Mouse (Mus musculus): ENCODE results near the gene Stat2.
"Not testable (repeated sequence)": the region's sequence is repeated elsewhere in the genome, so short reads cannot be mapped to it uniquely, and the experiment has no call there.

Stat2 gene

GRCm38 (mm10) chr10:128258953-128259352 is 11.4 kb upstream of the Stat2 start:
- DNase-seq (ENCODE audit: low spot score in 2 of 2), result no peak

- no peak for DNase-seq (ENCODE audit: low spot score in 2 of 2)
Observed at GRCm38 (mm10) chr10:128259946-128260345, 10.4 kb upstream of the Stat2 start.

DNA sequence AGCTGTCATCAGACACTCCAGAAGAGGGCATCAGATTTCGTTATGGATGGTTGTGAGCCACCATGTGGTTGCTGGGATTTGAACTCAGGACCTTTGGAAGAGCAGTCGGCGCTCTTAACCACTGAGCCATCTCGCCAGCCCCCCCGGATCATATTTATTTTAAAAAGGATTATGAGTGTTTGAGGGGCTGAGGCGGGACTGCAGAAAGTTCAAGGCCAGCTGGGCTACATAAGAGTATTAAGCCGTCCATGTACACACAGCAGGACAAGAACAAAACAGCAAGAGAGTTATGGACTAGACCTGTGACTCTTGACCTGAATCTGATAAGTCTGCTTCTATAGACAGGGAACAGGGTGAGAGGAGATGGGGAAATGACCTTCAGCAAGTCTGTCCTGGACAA is 10.0 kb upstream of the Stat2 start:
- DNase-seq (ENCODE audit: low spot score in 2 of 2), result not testable (repeated sequence)

DNA sequence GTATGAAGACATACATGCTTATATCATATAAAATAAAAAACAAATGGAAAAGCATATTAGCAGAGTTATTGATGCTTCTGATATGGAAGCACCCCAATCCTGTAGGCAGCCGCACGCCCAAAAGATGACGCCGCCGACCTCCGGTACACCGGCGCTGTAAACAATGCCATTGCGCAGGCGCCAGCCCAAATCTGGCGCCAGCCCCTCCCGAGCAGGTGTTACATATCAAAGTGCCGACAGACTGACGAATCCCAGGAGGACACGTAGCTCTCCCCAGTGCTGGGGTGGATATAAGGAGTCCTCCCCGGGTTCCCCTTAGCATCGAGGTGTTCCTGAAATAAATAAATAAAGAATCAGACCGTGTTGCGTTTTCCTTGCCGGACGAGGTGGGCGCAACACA is 8.1 kb upstream of the Stat2 start:
- no peak for DNase-seq (ENCODE audit: low spot score in 2 of 2)

- peak in 1 of 2 experiments; percentile 19 for DNase-seq (ENCODE audit: low spot score in 2 of 2)
Observed at GRCm38 (mm10) chr10:128263393-128264310, 6.7 kb upstream of the Stat2 start.

DNA sequence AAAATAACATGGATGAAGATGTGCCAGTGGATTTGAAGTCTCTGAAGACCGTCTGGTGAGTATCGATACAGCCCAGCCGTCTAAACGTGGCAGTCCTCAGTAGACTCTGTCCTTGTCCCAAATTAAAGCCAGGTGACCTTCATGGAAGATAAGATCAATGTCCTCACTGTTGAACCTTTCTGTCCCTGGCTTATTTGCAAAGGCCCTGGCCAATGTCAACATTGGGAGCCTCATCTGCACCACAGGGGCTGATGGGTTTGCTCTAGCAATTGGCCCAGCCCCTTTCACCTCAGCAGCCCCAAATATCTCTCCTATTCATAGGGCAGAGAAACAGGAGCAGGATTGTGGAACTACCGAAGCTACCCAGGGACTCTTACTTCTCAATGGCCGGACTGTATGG is 2.0 kb upstream of the Stat2 start, which contains the start of gene Apof:
Gene Apof (plus strand): TSS at position 301 of the 400 bp plus-strand sequence.
- no peak for DNase-seq (ENCODE audit: low spot score in 2 of 2)

- DNase-seq (ENCODE audit: low spot score in 2 of 2), result no peak
Observed at GRCm38 (mm10) chr10:128269206-128269910, 1.0 kb upstream of the Stat2 start.

DNA sequence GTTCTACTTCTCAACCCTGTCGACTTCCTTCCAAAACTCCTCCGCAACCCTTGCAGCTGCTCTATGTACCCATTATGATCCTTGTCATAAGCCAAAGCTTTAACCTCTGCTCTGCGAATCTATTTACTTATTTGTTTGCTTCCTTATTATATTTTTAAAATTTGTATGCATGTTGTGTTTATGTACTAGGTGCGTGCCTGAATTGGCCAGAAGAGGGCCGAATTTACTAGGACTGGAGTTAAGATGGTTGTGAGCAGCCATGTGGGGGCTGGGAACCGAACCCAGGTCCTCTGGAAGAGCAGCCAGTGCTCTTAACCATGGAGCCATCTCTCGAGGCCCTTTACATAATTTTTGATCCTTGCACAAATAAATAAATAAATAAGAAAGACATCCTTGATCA is 507 bp downstream of the Stat2 start:
- no peak for DNase-seq (ENCODE audit: low spot score in 2 of 2)

DNA sequence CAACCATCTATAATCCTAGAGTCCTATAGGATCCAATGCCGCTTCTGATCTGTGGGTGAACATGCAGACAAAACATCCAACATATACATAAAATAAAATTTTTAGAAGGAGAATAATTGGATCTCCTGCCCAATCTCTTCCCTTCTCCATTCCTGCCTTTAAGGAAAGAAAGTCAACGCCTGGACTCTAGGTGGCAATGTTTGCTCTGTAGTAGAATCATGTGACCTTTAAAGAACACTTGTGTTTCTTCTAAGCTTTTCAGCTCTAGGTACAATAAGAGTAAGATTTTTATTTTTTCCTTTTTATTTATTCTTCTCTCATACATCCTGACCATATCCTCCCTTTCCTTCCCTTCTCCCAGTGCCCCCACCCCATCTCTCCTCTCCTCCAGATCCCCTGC is 1.5 kb downstream of the Stat2 start:
- DNase-seq (ENCODE audit: low spot score in 2 of 2), result no peak

- DNase-seq (ENCODE audit: low spot score in 2 of 2), result not testable (repeated sequence)
Observed at GRCm38 (mm10) chr10:128272819-128273439, 2.6 kb downstream of the Stat2 start.

DNA sequence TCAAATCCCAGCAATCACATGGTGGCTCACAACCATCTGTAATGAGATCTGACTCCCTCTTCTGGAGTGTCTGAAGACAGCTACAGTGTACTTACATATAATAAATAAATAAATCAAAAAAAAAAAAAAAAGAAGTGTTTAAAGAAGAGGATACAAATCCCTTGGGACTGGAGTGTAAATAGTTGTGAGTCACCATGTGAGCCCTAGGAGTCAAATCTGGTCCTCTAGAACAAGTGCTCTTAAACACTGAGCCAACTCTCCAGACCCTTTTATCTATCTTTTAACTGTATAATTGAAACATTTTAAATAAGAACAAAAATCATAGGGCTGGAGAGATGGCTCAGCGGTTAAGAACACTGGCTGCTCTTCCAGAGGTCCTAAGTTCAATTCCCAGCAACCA is 5.0 kb downstream of the Stat2 start:
- not testable (repeated sequence) for DNase-seq (ENCODE audit: low spot score in 2 of 2)

GRCm38 (mm10) chr10:128278158-128278557 is 7.8 kb downstream of the Stat2 start:
- no peak for DNase-seq (ENCODE audit: low spot score in 2 of 2)

DNA sequence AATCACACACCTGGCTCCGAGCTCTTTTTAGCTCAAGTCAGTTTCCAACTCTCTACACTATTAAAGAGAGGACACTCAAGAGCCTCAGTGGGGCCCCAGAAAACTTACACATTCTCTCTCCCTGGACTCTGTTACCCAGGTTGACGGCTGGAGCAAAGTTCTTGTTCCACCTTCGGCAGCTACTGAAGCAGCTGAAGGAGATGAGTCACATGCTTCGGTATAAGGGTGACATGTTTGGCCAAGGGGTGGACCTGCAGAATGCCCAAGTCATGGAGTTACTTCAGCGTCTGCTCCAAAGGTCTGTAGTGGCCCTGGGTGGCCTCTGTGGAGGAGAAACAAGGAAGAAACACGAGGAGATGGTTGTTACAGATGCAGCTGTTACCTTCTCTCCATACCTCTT is 10.6 kb downstream of the Stat2 start:
- DNase-seq (ENCODE audit: low spot score in 2 of 2), result no peak

- no peak for DNase-seq (ENCODE audit: low spot score in 2 of 2)
Observed at GRCm38 (mm10) chr10:128281682-128282081, 11.3 kb downstream of the Stat2 start.

GRCm38 (mm10) chr10:128282886-128283450 is 12.6 kb downstream of the Stat2 start:
- no peak for DNase-seq (ENCODE audit: low spot score in 2 of 2)

GRCm38 (mm10) chr10:128283604-128284579 is 13.5 kb downstream of the Stat2 start:
- DNase-seq (ENCODE audit: low spot score in 2 of 2), result peak; percentile 30 to 38

GRCm38 (mm10) chr10:128290594-128290993 is 20.2 kb downstream of the Stat2 start:
- DNase-seq (ENCODE audit: low spot score in 2 of 2), result not testable (repeated sequence)

DNA sequence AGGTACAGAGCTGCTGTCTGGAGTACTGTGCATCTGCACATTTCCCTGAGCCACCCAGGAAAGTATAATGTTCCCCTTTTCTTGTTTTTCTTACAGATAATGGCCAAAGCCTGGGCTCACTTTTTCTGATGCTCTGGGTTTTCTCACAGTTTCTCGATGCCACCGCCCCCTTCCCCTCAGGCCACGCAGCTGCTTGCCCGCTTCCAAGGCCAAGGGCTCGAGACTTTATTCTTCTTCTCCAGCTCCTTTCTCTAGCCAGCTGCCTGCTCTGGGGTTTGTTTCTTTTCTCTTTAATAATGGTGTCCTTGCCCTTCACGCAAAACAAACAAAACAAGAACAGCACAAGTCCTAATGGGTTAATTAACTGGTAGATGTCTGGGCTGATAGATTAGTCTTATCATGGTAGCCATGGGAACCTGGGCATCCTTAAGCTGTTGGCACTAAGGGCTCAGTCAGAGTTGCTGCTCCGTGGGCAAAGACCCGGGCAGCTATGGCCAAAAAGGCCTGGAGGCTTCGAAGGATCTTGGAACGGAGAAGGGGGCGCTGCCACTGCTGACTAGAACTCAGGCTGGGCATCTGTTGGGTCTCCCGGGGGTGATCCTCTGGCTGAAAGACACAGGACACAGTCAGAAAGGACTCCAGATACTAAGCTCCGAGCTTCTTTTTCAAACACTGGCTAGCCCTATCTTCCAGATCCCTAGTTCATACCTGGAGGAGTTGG is 26.2 kb downstream of the Stat2 start:
- no peak for DNase-seq (ENCODE audit: low spot score in 2 of 2)

GRCm38 (mm10) chr10:128297221-128297620 is 26.9 kb downstream of the Stat2 start:
- DNase-seq (ENCODE audit: low spot score in 2 of 2), result no peak

GRCm38 (mm10) chr10:128297622-128298021 is 27.3 kb downstream of the Stat2 start:
- DNase-seq (ENCODE audit: low spot score in 2 of 2), result no peak

Data from right cerebral cortex, postnatal 36 days (tissue).